ENCODE assay signal across 9 mouse cellular contexts in genomic region chr12:108958991-108959638, GRCm38 (mm10).
DNase-seq lines count a peak whose midpoint lies in the region; ATAC-seq and TF ChIP-seq lines count a peak whose summit lies in the region.
"Had no signal": no experiment of that assay in that cellular context is flagged by ENCODE, and none has a peak within 500 bp of the region (broad histone marks: within the 10 kb centered on the region; RNA-seq: fewer than 3 reads in every experiment).

No protein-coding gene starts in this region.

- no peaks in the 10 kb centered on the region for H3K9me3 ChIP-seq in E14TG2a.4 (ENCODE audit: low read length)
- no peaks in the 10 kb centered on the region for H3K9me3 ChIP-seq in forebrain, embryonic 15.5 days

- peak overlapping the region; percentile 63 for H3K27ac ChIP-seq in forebrain, embryonic 15.5 days (replicated peaks)

- peak overlapping the region; percentile 29 for H3K9ac ChIP-seq in forebrain, embryonic 15.5 days (replicated peaks)

- ATAC-seq in forebrain, embryonic 15.5 days (replicated peaks) = peak; percentile 63

- TF ChIP-seq CTCF in E14TG2a.4 (conservative IDR thresholded peaks at IDR 0.05; ENCODE audit: low read length) = no peak

- H3K27me3 ChIP-seq in E14TG2a.4 (ENCODE audit: insufficient read depth, low read length) = no peaks in the 10 kb centered on the region
- H3K27me3 ChIP-seq in forebrain, embryonic 15.5 days = peaks cover 16% of the 10 kb centered on the region; the same call in 1 of the 2 replicates

- peaks cover 4% of the 10 kb centered on the region; the same call in 1 of the 2 replicates for H3K36me3 ChIP-seq in E14TG2a.4 (ENCODE audit: insufficient read depth, low read length)
- no peaks in the 10 kb centered on the region for H3K36me3 ChIP-seq in forebrain, embryonic 15.5 days

- H3K4me1 ChIP-seq in E14TG2a.4 (replicated peaks; ENCODE audit: low read depth, low read length) = peaks cover 52% of the 10 kb centered on the region
- H3K4me1 ChIP-seq in forebrain, embryonic 15.5 days = peaks cover 59% of the 10 kb centered on the region

- peak overlapping the region; percentile 51 for H3K4me3 ChIP-seq in E14TG2a.4 (replicated peaks; ENCODE audit: low read length)
- H3K4me3 ChIP-seq in forebrain, embryonic 15.5 days = peak overlapping the region; percentile 22
- H3K4me3 ChIP-seq: myocyte had no signal

- peak; percentile 58 for DNase-seq in ES-CJ7 (ENCODE audit: low read depth, low spot score)
- DNase-seq in mesoderm, embryonic 11.5 days (ENCODE audit: low read depth, low spot score) = peak; percentile 61
- no peak for DNase-seq in cerebellum, adult 9-10 months
- DNase-seq in urinary bladder, postnatal 14 days (ENCODE audit: low spot score) = no peak
- no peak for DNase-seq in adrenal gland, postnatal 4 days (ENCODE audit: low spot score in 2 of 2)
- DNase-seq: heart, postnatal 36 days had no signal

- WGBS in forebrain, embryonic 15.5 days = 2% methylated on average over 23 of the region's 23 CpGs

- H3K4me2 ChIP-seq in forebrain, embryonic 15.5 days (replicated peaks) = peak overlapping the region; percentile 43

Comparison
In these comparisons a context has a peak if more than half of its experiments do, and no peak if none do; other contexts are left out.
1. DNase-seq: peak in ES-CJ7 (single experiment) and mesoderm, embryonic 11.5 days (single experiment); none in cerebellum, adult 9-10 months (single experiment), urinary bladder, postnatal 14 days (single experiment) and adrenal gland, postnatal 4 days (0 of 2).